Mouse (Mus musculus): ENCODE data around the gene Ap3b1.

DNA sequence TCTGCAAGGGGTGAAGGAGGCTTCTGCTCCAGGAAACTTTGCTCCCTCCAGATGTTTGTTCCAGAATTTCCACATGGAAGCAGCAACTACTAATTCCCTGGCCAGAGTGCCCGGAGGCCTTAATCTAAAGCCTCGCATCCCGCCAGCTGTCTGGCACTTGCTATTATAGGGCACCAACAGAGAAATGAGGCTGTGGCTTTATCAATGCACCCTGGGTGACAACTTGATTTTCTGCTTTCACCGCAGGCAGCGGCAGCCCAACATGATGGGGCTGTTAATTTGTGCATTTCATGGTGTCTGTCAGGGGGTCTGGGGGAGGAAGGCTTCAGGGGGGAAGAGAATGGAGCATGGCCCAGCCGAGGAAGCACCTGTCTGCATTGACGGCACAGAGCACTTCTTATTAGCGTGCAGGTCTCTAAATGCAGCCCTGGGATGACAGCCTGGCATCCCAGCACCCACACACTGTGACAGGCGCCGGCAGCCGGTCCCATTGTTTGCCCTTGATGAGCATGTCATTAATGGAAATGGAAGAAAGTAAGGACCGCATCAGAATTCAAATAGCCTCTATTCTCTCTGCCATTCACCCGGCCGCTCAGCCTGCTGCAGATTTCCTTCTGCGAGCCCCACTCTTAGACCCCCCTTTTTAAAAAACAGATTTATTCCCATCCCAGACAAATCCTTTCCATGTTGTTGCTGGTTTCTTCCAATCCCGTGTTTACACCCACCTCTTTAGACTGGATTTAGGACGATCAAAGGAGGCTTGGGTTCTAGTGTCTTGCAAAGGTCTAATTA, 217.0 kb downstream of the Ap3b1 start:
- TF ChIP-seq MYOG (IDR thresholded peaks at IDR 0.05; ENCODE audit: control insufficient read depth in 1 of 3, insufficient read depth in 1 of 3, insufficient read length in 2 of 3, low read depth in 2 of 3) (no peak), MAX (IDR thresholded peaks at IDR 0.05; ENCODE audit: low read depth) (no peak), TCF12 (IDR thresholded peaks at IDR 0.05; ENCODE audit: insufficient read depth, poor library complexity, severe bottlenecking) (no peak)

Data from myocyte (in vitro differentiated cells).